Mouse (Mus musculus) forebrain, embryonic 15.5 days (tissue): ENCODE measurements around the gene Mogat1. TPM values are rescaled to one million over a fixed set of nuclear protein-coding genes. Genes with fewer than 3 reads are reported as not detected.

Source experiments
- ATAC-seq: fragments of 200-750 bp; cut with Nextera tagmentation; replicated peaks from 2 replicates; pipeline ENCODE4 v1.8.0; 2017; ENCODE audit warnings: mild to moderate bottlenecking, moderate TSS enrichment, moderate library complexity
- H3K27ac ChIP-seq: fragments of 300-500 bp; sonication (generic); replicated peaks from 2 replicates; pipeline ENCODE4 v1.5.1; 2015; ENCODE audit warnings: mild to moderate bottlenecking, inconsistent platforms
- H3K27me3 ChIP-seq: fragments of 300-500 bp; sonication (generic); 2 replicates; pipeline ENCODE4 v1.6.1; 2015; ENCODE audit warnings: inconsistent platforms
- H3K36me3 ChIP-seq: fragments of 300-500 bp; sonication (generic); 2 replicates; pipeline ENCODE4 v1.6.1; 2015; ENCODE audit warnings: mild to moderate bottlenecking, inconsistent platforms
- H3K4me1 ChIP-seq: fragments of 300-500 bp; sonication (generic); 2 replicates; pipeline ENCODE4 v1.6.1; 2015; ENCODE audit warnings: inconsistent platforms
- H3K4me2 ChIP-seq: fragments of 300-500 bp; sonication (generic); replicated peaks from 2 replicates; pipeline ENCODE4 v1.6.1; 2015; ENCODE audit warnings: mild to moderate bottlenecking, inconsistent platforms
- H3K4me3 ChIP-seq: fragments of 300-500 bp; sonication (generic); 2 replicates; pipeline ENCODE4 v1.5.1; 2015; ENCODE audit warnings: mild to moderate bottlenecking, inconsistent platforms
- H3K9ac ChIP-seq: fragments of 300-500 bp; sonication (generic); replicated peaks from 2 replicates; pipeline ENCODE4 v1.6.1; 2015; ENCODE audit warnings: mild to moderate bottlenecking, inconsistent platforms
- H3K9me3 ChIP-seq: fragments of 300-500 bp; sonication (generic); 2 replicates; pipeline ENCODE4 v1.6.1; 2016; ENCODE audit warnings: inconsistent platforms
- WGBS: fragments of 180-500 bp; shearing (Covaris S2); methylation state at CpG from one replicate; pipeline ENCODE4 v1.1.7; 2015; ENCODE audit warnings: mixed read lengths; 5-methylcytosine and 5-hydroxymethylcytosine counted together
- polyA plus RNA-seq: library from polyadenylated mRNA; unstranded; fragments of >200 nt; fragmentation: Nextera tagmentation; extraction: Ambion mirVana; gene quantifications from 2 replicates; pipeline ENCODE4 v1.2.1, GENCODE M21; 2015

Mogat1 gene
- polyA plus RNA-seq, 1 experiment from 2014 or later, result not detected

- H3K9me3 ChIP-seq, result no peaks in the 10 kb centered on the region
- H3K4me3 ChIP-seq, result no peak overlapping the region
- no peaks in the 10 kb centered on the region for H3K36me3 ChIP-seq
- no peak overlapping the region for H3K27ac ChIP-seq
- H3K27me3 ChIP-seq, result no peaks in the 10 kb centered on the region
- ATAC-seq, result no peak
- no peaks in the 10 kb centered on the region for H3K4me1 ChIP-seq
- no peak overlapping the region for H3K4me2 ChIP-seq
- H3K9ac ChIP-seq, result no peak overlapping the region
- WGBS, result 70% methylated on average over 8 of the region's 8 CpGs
Measured at GRCm38 (mm10) chr1:78512756-78513155, 2.0 kb downstream of the Mogat1 start.

GRCm38 (mm10) chr1:78518907-78519306 lies 8.1 kb downstream of the Mogat1 start:
- H3K9me3 ChIP-seq, result no peaks in the 10 kb centered on the region
- H3K36me3 ChIP-seq, result no peaks in the 10 kb centered on the region
- no peaks in the 10 kb centered on the region for H3K27me3 ChIP-seq
- no peak overlapping the region for H3K4me3 ChIP-seq
- no peak overlapping the region for H3K4me2 ChIP-seq
- H3K27ac ChIP-seq, result no peak overlapping the region
- WGBS, result 82% methylated on average over 7 of the region's 7 CpGs
- H3K9ac ChIP-seq, result no peak overlapping the region
- H3K4me1 ChIP-seq, result no peaks in the 10 kb centered on the region
- no peak for ATAC-seq

- WGBS, result 52% methylated on average over 23 of the region's 23 CpGs
- Histone ChIP-seq H3K9ac (no peak overlapping the region), H3K4me3 (no peak overlapping the region), H3K4me1 (no peaks in the 10 kb centered on the region), H3K27ac (no peak overlapping the region), H3K4me2 (no peak overlapping the region), H3K27me3 (no peaks in the 10 kb centered on the region), H3K36me3 (no peaks in the 10 kb centered on the region), H3K9me3 (no peaks in the 10 kb centered on the region)
- ATAC-seq, result no peak
Measured at GRCm38 (mm10) chr1:78525189-78525886, 14.5 kb downstream of the Mogat1 start.

- ATAC-seq, result no peak
- Histone ChIP-seq H3K27me3 (no peaks in the 10 kb centered on the region), H3K36me3 (no peaks in the 10 kb centered on the region), H3K4me1 (no peaks in the 10 kb centered on the region), H3K9me3 (no peaks in the 10 kb centered on the region), H3K4me3 (no peak overlapping the region), H3K4me2 (no peak overlapping the region), H3K27ac (no peak overlapping the region), H3K9ac (no peak overlapping the region)
- WGBS, result 94% methylated on average over 3 of the region's 3 CpGs
Measured at GRCm38 (mm10) chr1:78528356-78528755, 17.6 kb downstream of the Mogat1 start.

GRCm38 (mm10) chr1:78529011-78529410 lies 18.2 kb downstream of the Mogat1 start:
- no peaks in the 10 kb centered on the region for H3K27me3 ChIP-seq
- ATAC-seq, result no peak
- no peak overlapping the region for H3K4me2 ChIP-seq
- no peak overlapping the region for H3K27ac ChIP-seq
- no peaks in the 10 kb centered on the region for H3K4me1 ChIP-seq
- H3K36me3 ChIP-seq, result no peaks in the 10 kb centered on the region
- no peak overlapping the region for H3K9ac ChIP-seq
- WGBS, result 89% methylated on average over 8 of the region's 8 CpGs
- no peak overlapping the region for H3K4me3 ChIP-seq
- no peaks in the 10 kb centered on the region for H3K9me3 ChIP-seq

GRCm38 (mm10) chr1:78530500-78531215 lies 19.9 kb downstream of the Mogat1 start:
- H3K9ac ChIP-seq, result no peak overlapping the region
- H3K4me2 ChIP-seq, result no peak overlapping the region
- no peak for ATAC-seq
- H3K9me3 ChIP-seq, result no peaks in the 10 kb centered on the region
- no peaks in the 10 kb centered on the region for H3K4me1 ChIP-seq
- no peak overlapping the region for H3K27ac ChIP-seq
- H3K27me3 ChIP-seq, result no peaks in the 10 kb centered on the region
- WGBS, result 75% methylated on average over 7 of the region's 7 CpGs
- H3K36me3 ChIP-seq, result no peaks in the 10 kb centered on the region
- no peak overlapping the region for H3K4me3 ChIP-seq

- Histone ChIP-seq H3K36me3 (no peaks in the 10 kb centered on the region), H3K4me1 (no peaks in the 10 kb centered on the region), H3K27ac (no peak overlapping the region), H3K9me3 (no peaks in the 10 kb centered on the region), H3K9ac (no peak overlapping the region), H3K4me2 (no peak overlapping the region), H3K4me3 (no peak overlapping the region), H3K27me3 (no peaks in the 10 kb centered on the region)
- no peak for ATAC-seq
- 88% methylated on average over 15 of the region's 15 CpGs for WGBS
Measured at GRCm38 (mm10) chr1:78532184-78532800, 21.5 kb downstream of the Mogat1 start.

- no peaks in the 10 kb centered on the region for H3K27me3 ChIP-seq
- WGBS, result 93% methylated on average over 9 of the region's 9 CpGs
- no peak overlapping the region for H3K27ac ChIP-seq
- no peaks in the 10 kb centered on the region for H3K36me3 ChIP-seq
- 0 out of 2 replicates have a peak, but pooled peaks cover 4% of the 10 kb centered on the region for H3K4me1 ChIP-seq
- no peak overlapping the region for H3K9ac ChIP-seq
- H3K4me2 ChIP-seq, result no peak overlapping the region
- no peak overlapping the region for H3K4me3 ChIP-seq
- no peak for ATAC-seq
- H3K9me3 ChIP-seq, result no peaks in the 10 kb centered on the region
Measured at GRCm38 (mm10) chr1:78534428-78535150, 23.8 kb downstream of the Mogat1 start.

- 0 out of 2 replicates have a peak overlapping the region, but pooled peaks have one; percentile 31 for H3K4me3 ChIP-seq
- no peaks in the 10 kb centered on the region for H3K9me3 ChIP-seq
- no peak overlapping the region for H3K27ac ChIP-seq
- no peaks in the 10 kb centered on the region for H3K36me3 ChIP-seq
- no peak overlapping the region for H3K9ac ChIP-seq
- peak overlapping the region; percentile 50 for H3K4me2 ChIP-seq
- 38% methylated on average over 19 of the region's 19 CpGs for whole genome bisulfite sequencing
- 0 out of 2 replicates have a peak, but pooled peaks cover 4% of the 10 kb centered on the region for H3K4me1 ChIP-seq
- no peaks in the 10 kb centered on the region for H3K27me3 ChIP-seq
- ATAC-seq, result peak; percentile 44
Measured at GRCm38 (mm10) chr1:78536310-78537164, 25.7 kb downstream of the Mogat1 start.

GRCm38 (mm10) chr1:78537494-78538010 lies 26.8 kb downstream of the Mogat1 start:
- no peaks in the 10 kb centered on the region for H3K36me3 ChIP-seq
- H3K27ac ChIP-seq, result peak overlapping the region; percentile 68
- ATAC-seq, result peak; percentile 91
- H3K27me3 ChIP-seq, result no peaks in the 10 kb centered on the region
- WGBS, result 24% methylated on average over 16 of the region's 16 CpGs
- H3K4me1 ChIP-seq, result 0 out of 2 replicates have a peak, but pooled peaks cover 4% of the 10 kb centered on the region
- H3K9ac ChIP-seq, result peak overlapping the region; percentile 34; the same call in 1 of the 2 replicates
- peak overlapping the region; percentile 50 for H3K4me2 ChIP-seq
- no peaks in the 10 kb centered on the region for H3K9me3 ChIP-seq
- peak overlapping the region; percentile 31 for H3K4me3 ChIP-seq

GRCm38 (mm10) chr1:78538396-78538795 lies 27.6 kb downstream of the Mogat1 start:
- Histone ChIP-seq H3K4me2 (no peak overlapping the region), H3K4me3 (no peak overlapping the region)

More at GRCm38 (mm10) chr1:78538396-78538795, 27.6 kb downstream of the Mogat1 start:
- Histone ChIP-seq H3K9me3 (no peaks in the 10 kb centered on the region), H3K9ac (no peak overlapping the region), H3K4me1 (0 out of 2 replicates have a peak, but pooled peaks cover 4% of the 10 kb centered on the region), H3K27ac (no peak overlapping the region), H3K27me3 (no peaks in the 10 kb centered on the region), H3K36me3 (no peaks in the 10 kb centered on the region)
- ATAC-seq, result no peak
- WGBS, result 50% methylated on average over 5 of the region's 5 CpGs
